Mouse (Mus musculus): ENCODE data around the gene Mef2d. TPM values are rescaled to one million over a fixed set of nuclear protein-coding genes. Genes with fewer than 3 reads are reported as not detected.

The Mef2d gene
- polyA plus RNA-seq, 1 experiment from 2014 or later = 17.7 TPM

DNA sequence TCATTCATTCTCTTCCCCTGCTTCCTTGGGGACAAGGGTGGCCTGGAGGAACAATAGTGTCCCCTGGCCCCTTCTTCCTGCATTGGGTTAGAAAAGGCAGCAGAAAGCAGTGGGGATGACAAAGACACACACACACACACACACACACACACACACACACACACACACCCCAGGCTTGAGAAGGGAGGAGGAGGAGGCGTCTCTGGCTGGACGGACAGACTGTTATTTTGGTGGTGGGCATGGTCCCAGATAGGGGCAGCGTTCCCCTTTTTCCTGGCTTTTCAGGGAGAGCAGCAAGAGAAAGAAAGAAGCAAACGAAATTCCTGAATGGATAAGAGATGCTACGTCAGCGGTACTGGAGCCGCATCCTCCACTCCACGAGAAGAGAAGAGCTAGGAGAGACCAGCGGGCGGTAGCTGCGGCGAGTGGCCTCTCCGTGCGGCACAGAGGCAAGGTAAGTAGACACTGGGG, 64.8 kb downstream of the Mef2d start:
- H3K9ac ChIP-seq = no peak overlapping the region
- no peak overlapping the region for H3K27ac ChIP-seq
- no peak overlapping the region for H3K4me2 ChIP-seq
- no peak for ATAC-seq (ENCODE audit: insufficient read depth, low FRiP score, low read depth)
- H3K36me3 ChIP-seq = no peaks in the 10 kb centered on the region
- H3K4me3 ChIP-seq (replicated peaks) = no peak overlapping the region
- H3K4me1 ChIP-seq = no peaks in the 10 kb centered on the region
- no peaks in the 10 kb centered on the region for H3K9me3 ChIP-seq
- 3% methylated on average over 14 of the region's 14 CpGs for WGBS
- peaks cover 97% of the 10 kb centered on the region for H3K27me3 ChIP-seq (replicated peaks)

DNA sequence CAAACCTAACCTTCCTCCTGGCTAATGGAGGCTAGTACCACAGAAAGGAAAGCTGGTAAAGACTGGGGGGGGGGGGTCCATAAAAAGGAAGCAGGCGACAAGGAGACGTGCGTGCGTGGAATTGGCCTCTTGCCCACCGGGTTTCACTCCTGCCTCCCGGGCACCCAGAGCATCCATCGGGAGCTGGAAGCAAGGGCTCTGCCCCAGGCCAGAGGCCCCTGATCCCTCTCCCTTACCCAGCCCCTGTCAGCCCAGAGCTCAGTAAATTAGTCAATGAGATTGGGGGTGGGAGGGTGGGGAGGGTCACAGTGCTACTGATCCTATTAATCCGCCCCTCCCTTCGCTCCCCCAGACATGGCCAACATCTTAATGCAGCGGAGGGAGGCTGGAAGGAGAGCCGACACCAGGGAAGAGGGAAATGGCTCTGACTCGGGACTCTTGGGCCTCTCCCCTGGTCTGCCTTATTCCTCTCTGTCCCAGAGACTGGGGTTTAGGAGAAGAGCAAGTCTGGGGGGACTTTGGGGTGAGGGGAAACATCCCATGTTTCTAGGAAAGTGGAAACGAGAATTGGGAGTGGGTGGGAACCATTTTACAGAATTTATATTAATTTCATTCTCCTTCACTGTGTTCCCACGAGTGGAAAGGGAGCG, 65.4 kb downstream of the Mef2d start:
- no peaks in the 10 kb centered on the region for H3K4me1 ChIP-seq
- no peak overlapping the region for H3K4me3 ChIP-seq (replicated peaks)
- peaks cover 97% of the 10 kb centered on the region for H3K27me3 ChIP-seq (replicated peaks)
- 6% methylated on average over 15 of the region's 15 CpGs for whole genome bisulfite sequencing
- ATAC-seq (ENCODE audit: insufficient read depth, low FRiP score, low read depth) = no peak
- H3K4me2 ChIP-seq = no peak overlapping the region
- H3K9ac ChIP-seq = no peak overlapping the region
- no peaks in the 10 kb centered on the region for H3K9me3 ChIP-seq
- H3K27ac ChIP-seq = no peak overlapping the region
- no peaks in the 10 kb centered on the region for H3K36me3 ChIP-seq

DNA sequence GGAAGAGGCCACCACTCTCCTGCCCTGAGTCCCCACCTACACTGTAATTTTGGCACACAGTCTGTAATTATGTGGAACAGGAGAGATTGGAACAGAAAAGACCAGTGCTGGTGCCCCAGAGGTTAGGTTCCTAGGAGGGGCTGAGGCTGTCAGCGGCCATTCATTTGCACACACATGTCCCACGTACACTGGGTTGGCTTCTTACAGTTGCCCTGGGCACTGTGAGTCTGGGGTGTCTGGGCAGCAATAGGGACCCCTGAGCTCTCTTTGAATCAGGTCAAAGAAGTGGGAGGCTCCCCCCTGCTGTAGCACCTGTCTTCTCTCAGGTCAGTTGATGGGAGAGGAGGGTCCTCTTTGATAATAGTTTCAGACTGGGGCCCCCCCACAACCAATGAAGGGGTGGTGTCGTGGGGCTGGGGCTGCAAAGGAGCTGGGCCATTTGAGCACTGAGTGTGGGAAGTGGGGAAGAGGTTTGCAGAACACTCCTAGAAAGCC, 66.1 kb downstream of the Mef2d start:
- Histone ChIP-seq H3K27ac (no peak overlapping the region), H3K9ac (no peak overlapping the region), H3K4me3 (replicated peaks) (no peak overlapping the region), H3K27me3 (replicated peaks) (peaks cover 97% of the 10 kb centered on the region), H3K4me2 (no peak overlapping the region), H3K9me3 (no peaks in the 10 kb centered on the region), H3K36me3 (no peaks in the 10 kb centered on the region), H3K4me1 (no peaks in the 10 kb centered on the region)
- WGBS = 7% methylated on average over 3 of the region's 3 CpGs
- ATAC-seq (ENCODE audit: insufficient read depth, low FRiP score, low read depth) = no peak

DNA sequence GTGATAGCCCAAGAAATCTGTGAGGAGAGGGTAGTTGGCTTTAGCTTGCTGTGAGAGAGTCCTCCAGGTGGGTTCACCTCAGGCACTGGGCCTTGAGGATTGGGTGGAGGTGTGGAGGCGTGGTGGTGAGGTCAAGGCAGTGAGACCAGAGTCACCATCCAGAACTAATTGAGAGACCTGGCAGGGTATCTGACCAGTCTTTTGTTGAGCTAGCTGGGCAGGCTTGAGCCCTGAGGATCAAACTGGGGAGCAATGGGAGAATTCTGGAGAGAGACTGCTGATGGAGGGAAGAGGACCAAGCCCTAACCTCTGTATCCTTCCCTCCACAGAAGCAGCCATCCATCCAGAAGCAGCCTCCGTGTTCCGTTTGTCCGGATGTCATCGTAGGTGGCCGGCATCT, 67.1 kb downstream of the Mef2d start:
- Histone ChIP-seq H3K4me3 (replicated peaks) (no peak overlapping the region), H3K9me3 (no peaks in the 10 kb centered on the region), H3K27ac (no peak overlapping the region), H3K4me1 (peaks cover 1% of the 10 kb centered on the region), H3K9ac (no peak overlapping the region), H3K4me2 (no peak overlapping the region), H3K27me3 (replicated peaks) (peaks cover 97% of the 10 kb centered on the region), H3K36me3 (no peaks in the 10 kb centered on the region)
- ATAC-seq (ENCODE audit: insufficient read depth, low FRiP score, low read depth) = no peak
- WGBS = 5% methylated on average over 6 of the region's 6 CpGs

DNA sequence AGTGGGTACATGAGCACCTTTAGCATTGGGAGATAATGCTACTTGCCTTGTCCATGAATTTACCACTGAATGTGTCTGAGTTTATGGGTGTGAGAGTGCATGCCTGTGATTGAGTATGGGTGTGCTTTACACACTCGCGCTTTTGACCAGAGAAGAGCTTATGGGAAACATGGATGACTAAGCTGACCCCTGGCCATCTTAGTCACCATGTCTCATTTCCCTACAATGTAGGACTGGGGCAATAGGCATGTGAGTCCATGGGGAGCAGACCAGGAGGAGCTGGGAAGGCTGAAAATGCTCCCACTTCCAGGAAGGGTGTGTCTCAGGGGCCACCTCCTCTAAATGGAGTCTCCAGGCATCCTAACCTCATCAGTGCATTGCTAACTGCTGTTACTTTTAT, 67.9 kb downstream of the Mef2d start:
- Histone ChIP-seq H3K36me3 (no peaks in the 10 kb centered on the region), H3K4me2 (no peak overlapping the region), H3K9ac (no peak overlapping the region), H3K4me1 (peaks cover 9% of the 10 kb centered on the region), H3K27ac (no peak overlapping the region), H3K4me3 (replicated peaks) (no peak overlapping the region), H3K27me3 (replicated peaks) (peaks cover 97% of the 10 kb centered on the region), H3K9me3 (no peaks in the 10 kb centered on the region)
- ATAC-seq (ENCODE audit: insufficient read depth, low FRiP score, low read depth) = no peak
- 33% methylated on average over 2 of the region's 2 CpGs for WGBS

DNA sequence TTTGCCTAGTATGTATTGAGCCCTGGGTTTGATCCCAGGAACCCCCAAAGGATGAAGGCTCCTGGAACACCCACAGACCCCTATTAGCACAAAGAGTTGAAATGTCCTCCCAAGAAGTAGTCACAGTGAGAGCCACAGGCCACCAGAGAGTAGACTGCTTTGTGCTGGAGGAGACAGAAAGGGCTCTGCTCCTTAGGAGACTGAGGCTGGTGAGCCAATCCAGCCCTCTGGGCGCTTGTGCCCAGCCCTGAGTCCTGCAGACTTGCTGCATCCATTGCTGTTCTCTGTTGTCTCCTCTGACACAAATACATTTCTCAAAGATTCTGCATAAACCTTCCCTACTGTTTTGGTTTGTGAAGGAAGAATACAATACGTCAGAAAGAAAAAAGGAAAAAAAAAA, 68.7 kb downstream of the Mef2d start:
- H3K4me3 ChIP-seq (replicated peaks) = no peak overlapping the region
- WGBS = 16% methylated on average over 2 of the region's 2 CpGs
- peaks cover 17% of the 10 kb centered on the region for H3K4me1 ChIP-seq
- H3K36me3 ChIP-seq = no peaks in the 10 kb centered on the region
- no peak for ATAC-seq (ENCODE audit: insufficient read depth, low FRiP score, low read depth)
- no peaks in the 10 kb centered on the region for H3K9me3 ChIP-seq
- H3K27ac ChIP-seq = no peak overlapping the region
- no peak overlapping the region for H3K9ac ChIP-seq
- no peak overlapping the region for H3K4me2 ChIP-seq
- peaks cover 97% of the 10 kb centered on the region for H3K27me3 ChIP-seq (replicated peaks)

DNA sequence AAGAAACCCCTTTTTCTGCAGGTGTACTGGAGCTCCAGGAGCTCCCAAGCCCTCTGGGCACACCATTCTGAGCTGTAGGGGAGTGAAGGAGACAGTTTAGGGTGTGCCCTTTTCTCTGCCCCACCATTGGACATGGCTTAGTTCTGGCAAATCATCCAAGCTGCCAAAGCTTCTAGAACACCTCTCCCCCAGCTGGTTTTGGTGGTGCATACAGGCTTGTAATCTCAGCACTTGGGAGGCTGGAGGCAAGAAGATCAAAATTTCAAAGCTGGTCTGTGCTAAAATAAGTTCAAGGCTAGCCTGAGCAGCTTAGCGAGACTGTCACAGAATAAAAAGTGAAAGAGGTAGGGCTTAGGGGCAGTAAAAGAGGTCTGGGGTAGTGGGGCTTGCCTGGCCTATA, 70.2 kb downstream of the Mef2d start:
- Histone ChIP-seq H3K4me2 (no peak overlapping the region), H3K9ac (no peak overlapping the region), H3K36me3 (no peaks in the 10 kb centered on the region), H3K27me3 (replicated peaks) (peaks cover 97% of the 10 kb centered on the region), H3K4me1 (peaks cover 17% of the 10 kb centered on the region), H3K9me3 (no peaks in the 10 kb centered on the region), H3K27ac (no peak overlapping the region), H3K4me3 (replicated peaks) (no peak overlapping the region)
- no peak for ATAC-seq (ENCODE audit: insufficient read depth, low FRiP score, low read depth)
- 11% methylated on average over 1 of the region's 1 CpGs for WGBS

DNA sequence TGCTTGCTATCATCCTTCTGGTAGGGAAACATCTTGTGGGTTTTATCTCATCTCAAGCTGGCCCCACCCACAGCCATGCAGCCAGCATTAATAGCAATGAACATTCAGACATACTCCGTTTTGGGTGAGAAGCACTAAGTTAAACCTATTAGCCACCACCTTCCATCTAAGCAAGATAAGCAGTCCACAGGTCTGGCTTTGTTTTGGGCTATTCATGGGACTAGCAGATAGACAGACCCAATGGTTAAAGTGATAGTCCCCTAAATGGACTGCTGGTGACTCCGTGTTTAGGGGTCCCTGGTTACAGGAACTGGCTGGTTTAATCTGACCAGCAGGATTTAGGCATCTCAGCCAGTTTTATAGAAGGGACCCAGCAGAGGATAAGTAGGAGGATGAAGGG, 70.8 kb downstream of the Mef2d start:
- H3K4me3 ChIP-seq (replicated peaks) = no peak overlapping the region
- peaks cover 17% of the 10 kb centered on the region for H3K4me1 ChIP-seq
- no peaks in the 10 kb centered on the region for H3K9me3 ChIP-seq
- ATAC-seq (ENCODE audit: insufficient read depth, low FRiP score, low read depth) = no peak
- H3K4me2 ChIP-seq = no peak overlapping the region
- H3K27me3 ChIP-seq (replicated peaks) = peaks cover 94% of the 10 kb centered on the region
- WGBS = 3% methylated on average over 2 of the region's 2 CpGs
- no peaks in the 10 kb centered on the region for H3K36me3 ChIP-seq
- H3K9ac ChIP-seq = no peak overlapping the region
- H3K27ac ChIP-seq = no peak overlapping the region

DNA sequence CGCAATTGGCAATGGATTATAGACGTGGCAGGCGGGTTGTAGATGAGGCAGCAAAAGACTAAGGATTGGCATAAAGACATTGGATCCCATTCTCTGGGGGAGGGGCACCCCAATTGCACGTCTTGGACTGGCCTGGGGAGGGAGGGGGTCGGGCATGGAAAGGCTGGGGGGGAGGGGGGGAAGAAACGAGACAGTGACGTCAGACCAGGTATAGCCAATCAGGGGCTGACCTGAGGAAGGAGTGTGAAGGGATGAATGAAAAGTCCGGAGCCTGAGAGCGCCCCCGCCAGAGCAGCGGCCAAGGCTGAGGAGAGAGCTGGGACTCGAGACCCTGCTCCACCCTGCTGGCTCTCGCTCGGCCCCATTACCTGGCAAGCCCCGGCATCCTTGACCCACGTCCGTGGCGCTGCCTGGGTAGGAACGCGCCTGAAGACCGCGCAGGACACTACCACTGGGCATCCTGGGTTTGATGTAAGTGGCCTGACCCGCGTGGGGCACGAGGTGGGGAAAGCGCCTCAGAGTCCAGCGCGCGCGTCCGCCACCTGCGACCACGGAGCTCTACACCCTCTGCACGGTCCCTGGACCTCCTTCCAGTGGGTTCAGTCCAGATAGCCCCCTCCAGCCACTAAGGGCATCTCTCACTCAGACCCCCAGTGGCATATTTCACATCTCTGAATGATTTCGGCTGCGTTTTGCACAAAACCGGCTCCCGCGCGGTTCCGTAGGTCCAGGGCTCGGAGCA, 72.2 kb downstream of the Mef2d start:
- Histone ChIP-seq H3K9me3 (no peaks in the 10 kb centered on the region), H3K27ac (no peak overlapping the region), H3K4me3 (replicated peaks) (peak overlapping the region; percentile 24; the same call in 1 of the 2 replicates), H3K4me1 (peaks cover 17% of the 10 kb centered on the region), H3K4me2 (peak overlapping the region; percentile 49; the same call in 1 of the 2 replicates), H3K27me3 (replicated peaks) (peaks cover 92% of the 10 kb centered on the region), H3K36me3 (no peaks in the 10 kb centered on the region), H3K9ac (no peak overlapping the region)
- WGBS = 2% methylated on average over 42 of the region's 42 CpGs
- 0 out of 2 replicates have a peak, but pooled peaks have one; percentile 22 for ATAC-seq (ENCODE audit: insufficient read depth, low FRiP score, low read depth)

DNA sequence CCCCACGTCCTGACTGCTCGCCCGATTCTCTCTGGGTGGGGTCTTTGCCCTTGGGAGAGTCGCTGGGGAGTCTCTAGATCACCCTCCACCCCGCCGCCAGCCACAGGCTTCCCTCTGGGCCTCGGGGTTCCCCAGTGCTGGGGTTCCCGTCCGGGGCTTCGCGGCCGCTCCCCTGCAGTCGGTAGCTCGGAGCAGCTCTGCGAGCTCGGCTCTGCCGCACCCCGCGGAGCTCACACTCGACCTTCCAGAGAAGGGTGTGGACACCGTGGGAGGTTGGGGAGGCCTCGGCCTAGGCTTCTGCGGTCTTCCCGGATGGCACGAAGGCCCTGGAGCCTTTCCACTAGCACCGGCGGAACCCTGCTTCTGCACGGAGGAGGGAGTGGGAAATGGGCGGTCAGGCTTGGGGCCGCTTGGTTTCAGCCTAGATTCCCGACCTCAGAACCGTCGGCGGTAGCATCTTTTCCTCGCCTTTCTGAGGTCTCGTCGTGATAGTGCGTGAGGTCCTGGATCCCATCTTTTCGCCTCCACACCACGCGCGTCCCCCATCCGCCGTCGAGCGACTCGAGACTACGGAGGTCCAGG, 72.9 kb downstream of the Mef2d start:
- Histone ChIP-seq H3K27ac (no peak overlapping the region), H3K27me3 (replicated peaks) (peaks cover 92% of the 10 kb centered on the region), H3K4me2 (peak overlapping the region; percentile 49), H3K36me3 (no peaks in the 10 kb centered on the region), H3K9ac (no peak overlapping the region), H3K4me3 (replicated peaks) (peak overlapping the region; percentile 24), H3K9me3 (no peaks in the 10 kb centered on the region), H3K4me1 (peaks cover 17% of the 10 kb centered on the region)
- no peak for ATAC-seq (ENCODE audit: insufficient read depth, low FRiP score, low read depth)
- under 1% methylated on average over 48 of the region's 48 CpGs for WGBS

DNA sequence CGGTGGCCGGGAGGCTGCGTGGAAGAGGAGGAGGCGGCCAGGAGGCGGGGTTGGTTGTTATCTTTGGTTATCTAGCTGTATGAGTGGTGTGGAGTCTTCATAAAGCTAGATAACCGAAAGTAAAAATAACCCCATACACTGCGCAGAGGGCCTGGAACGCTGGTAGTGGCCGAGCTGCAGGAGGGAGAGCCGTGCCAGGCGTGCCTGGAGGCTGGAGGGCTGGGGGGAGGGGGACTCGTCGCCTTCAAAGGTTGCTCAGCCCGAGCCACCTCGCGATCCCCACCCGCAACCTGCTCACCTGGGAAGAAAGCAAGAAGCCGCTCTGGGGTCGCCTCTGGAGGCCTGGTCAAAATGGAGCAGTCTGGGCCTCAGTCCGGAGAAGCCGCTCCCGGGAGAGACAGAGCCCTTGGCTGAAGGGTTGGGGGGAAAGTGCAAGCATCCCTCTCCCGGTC, 73.4 kb downstream of the Mef2d start:
- Histone ChIP-seq H3K4me3 (replicated peaks) (peak overlapping the region; percentile 24), H3K4me1 (peaks cover 17% of the 10 kb centered on the region), H3K4me2 (peak overlapping the region; percentile 49), H3K9ac (no peak overlapping the region), H3K27ac (no peak overlapping the region), H3K9me3 (no peaks in the 10 kb centered on the region), H3K27me3 (replicated peaks) (peaks cover 92% of the 10 kb centered on the region), H3K36me3 (no peaks in the 10 kb centered on the region)
- ATAC-seq (ENCODE audit: insufficient read depth, low FRiP score, low read depth) = no peak
- WGBS = under 1% methylated on average over 23 of the region's 23 CpGs

DNA sequence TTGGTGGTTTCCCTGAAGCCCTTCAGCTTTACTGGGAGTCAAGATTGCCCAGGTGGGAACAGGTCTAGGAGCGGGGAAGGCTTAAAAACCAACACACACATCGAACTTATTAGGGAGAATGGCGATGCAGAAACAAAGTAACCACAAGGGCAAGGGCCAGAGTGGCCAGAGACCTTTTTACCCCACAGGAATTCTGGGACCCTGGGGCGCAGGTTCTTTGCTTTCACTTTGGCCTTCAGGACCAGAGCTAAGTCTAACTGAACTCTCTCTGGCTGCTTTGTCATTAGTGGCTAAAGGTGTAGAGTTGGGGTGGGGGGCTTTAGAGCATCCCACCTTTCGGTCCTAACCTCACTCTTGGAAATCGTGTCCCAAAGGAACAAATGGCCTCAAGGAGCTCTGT, 73.9 kb downstream of the Mef2d start:
- Histone ChIP-seq H3K9me3 (no peaks in the 10 kb centered on the region), H3K9ac (no peak overlapping the region), H3K4me1 (peaks cover 17% of the 10 kb centered on the region), H3K4me3 (replicated peaks) (no peak overlapping the region; the same call in 1 of the 2 replicates), H3K27me3 (replicated peaks) (peaks cover 90% of the 10 kb centered on the region), H3K36me3 (no peaks in the 10 kb centered on the region), H3K27ac (no peak overlapping the region), H3K4me2 (peak overlapping the region; percentile 49)
- ATAC-seq (ENCODE audit: insufficient read depth, low FRiP score, low read depth) = no peak
- WGBS = 6% methylated on average over 6 of the region's 6 CpGs

All from stomach, embryonic 15.5 days (tissue).